Mouse (Mus musculus) heart, adult 2 months (tissue): Measurements from ENCODE around the gene Cdk9.

Experiments used
- CTCF ChIP-seq: fragments of 200-600 bp; IDR thresholded peaks from 2 replicates; pipeline ENCODE4 v1.8.1; 2022; ENCODE audit warnings: antibody characterized with exemption, mild to moderate bottlenecking, moderate library complexity
- POLR2A ChIP-seq: fragments of 200-500 bp; IDR thresholded peaks from 2 replicates; pipeline ENCODE4 v1.6.1; 2011; ENCODE audit warnings: mild to moderate bottlenecking, low read depth, low read length, control low read depth; ENCODE audit not compliant: insufficient read depth

GRCm38 (mm10) chr2:32673176-32673917, 39.5 kb downstream of the Cdk9 start:
- no peak for TF ChIP-seq POLR2A
- TF ChIP-seq CTCF: no peak
